ENCODE assay signal across 8 mouse cellular contexts in genomic region chr9:72133089-72133771, GRCm38 (mm10). TPM values are rescaled to one million over a fixed set of nuclear protein-coding genes. Genes with fewer than 3 reads are reported as not detected.
DNase-seq lines count a peak whose midpoint lies in the region; ATAC-seq lines count a peak whose summit lies in the region.

No protein-coding gene starts in this region.

- peak overlapping the region; percentile 78 for H3K4me3 ChIP-seq in brown adipose tissue, adult 24 weeks (ENCODE audit: insufficient read depth, low read depth, low read length)
- H3K4me3 ChIP-seq in heart, embryonic 14.5 days (ENCODE audit: control insufficient read depth in 1 of 2, insufficient read depth in 1 of 2, low read depth in 1 of 2, low read length in 2 of 2) = peak overlapping the region; percentile 69 to 81
- peak overlapping the region; percentile 80 for H3K4me3 ChIP-seq in liver, embryonic 15.5 days (replicated peaks)
- H3K4me3 ChIP-seq in neural tube, embryonic 11.5 days (ENCODE audit: low read depth, low read length) = peak overlapping the region; percentile 57
- H3K4me3 ChIP-seq in stomach, embryonic 16.5 days (replicated peaks; ENCODE audit: low read length) = peak overlapping the region; percentile 62

- peak overlapping the region; percentile 76 for H3K27ac ChIP-seq in brown adipose tissue, adult 24 weeks (replicated peaks; ENCODE audit: low read depth, low read length)
- H3K27ac ChIP-seq in heart, embryonic 14.5 days (replicated peaks in 1 of 2; ENCODE audit: control insufficient read depth in 1 of 2, insufficient read depth in 1 of 2, low read depth in 2 of 2, low read length in 2 of 2) = peak overlapping the region; percentile 89 to 90
- peak overlapping the region; percentile 81 for H3K27ac ChIP-seq in liver, embryonic 15.5 days (replicated peaks)
- peak overlapping the region; percentile 91 for H3K27ac ChIP-seq in neural tube, embryonic 11.5 days (ENCODE audit: low read depth, low read length)
- H3K27ac ChIP-seq in stomach, embryonic 16.5 days (ENCODE audit: low read length) = peak overlapping the region; percentile 81

- peak overlapping the region; percentile 90 for H3K9ac ChIP-seq in heart, embryonic 14.5 days (ENCODE audit: low read length)
- peak overlapping the region; percentile 79 for H3K9ac ChIP-seq in liver, embryonic 15.5 days
- H3K9ac ChIP-seq in neural tube, embryonic 11.5 days (ENCODE audit: low read length) = peak overlapping the region; percentile 88
- peak overlapping the region; percentile 93 for H3K9ac ChIP-seq in stomach, embryonic 16.5 days (ENCODE audit: low read length)

- H3K9me3 ChIP-seq in heart, embryonic 14.5 days (ENCODE audit: control insufficient read depth, low read length) = no peaks in the 10 kb centered on the region
- H3K9me3 ChIP-seq in liver, embryonic 15.5 days (replicated peaks) = no peaks in the 10 kb centered on the region
- no peaks in the 10 kb centered on the region for H3K9me3 ChIP-seq in neural tube, embryonic 11.5 days (ENCODE audit: control insufficient read depth, low read length)
- no peaks in the 10 kb centered on the region for H3K9me3 ChIP-seq in stomach, embryonic 16.5 days (replicated peaks; ENCODE audit: control insufficient read depth, low read length)

- WGBS in heart, embryonic 14.5 days = 1% methylated on average over 56 of the region's 56 CpGs
- under 1% methylated on average over 56 of the region's 56 CpGs for WGBS in liver, embryonic 15.5 days (ENCODE audit: insufficient replicate concordance)
- WGBS in neural tube, embryonic 11.5 days = 3% methylated on average over 44 of the region's 56 CpGs
- WGBS in stomach, embryonic 16.5 days = 2% methylated on average over 56 of the region's 56 CpGs

- no peaks in the 10 kb centered on the region for H3K27me3 ChIP-seq in heart, embryonic 14.5 days (ENCODE audit: control insufficient read depth, insufficient read depth, low read length)
- no peaks in the 10 kb centered on the region for H3K27me3 ChIP-seq in liver, embryonic 15.5 days
- no peaks in the 10 kb centered on the region for H3K27me3 ChIP-seq in neural tube, embryonic 11.5 days (ENCODE audit: control insufficient read depth, insufficient read depth, low read length)
- no peaks in the 10 kb centered on the region for H3K27me3 ChIP-seq in stomach, embryonic 16.5 days (ENCODE audit: control insufficient read depth, insufficient read depth, low read length)

- ATAC-seq in CD4-positive, CD25-positive, alpha-beta regulatory T cell, adult 4 months = peak; percentile 76
- ATAC-seq in erythroid progenitor cell, adult 5-6 weeks (replicated peaks; ENCODE audit: low FRiP score, poor library complexity, severe bottlenecking) = peak; percentile 81
- peak; percentile 97 for ATAC-seq in heart, embryonic 14.5 days (ENCODE audit: insufficient number of reproducible peaks, insufficient read depth, low FRiP score, low read depth)
- peak; percentile 93 for ATAC-seq in liver, embryonic 15.5 days (ENCODE audit: insufficient read depth)
- peak; percentile 90 for ATAC-seq in neural tube, embryonic 11.5 days (ENCODE audit: insufficient read depth, low FRiP score, low TSS enrichment)
- peak; percentile 95 for ATAC-seq in stomach, embryonic 16.5 days (ENCODE audit: insufficient read depth, low FRiP score)

- peak; percentile 95 for DNase-seq in kidney, postnatal 14 days
- peak; percentile 92 for DNase-seq in neural tube, embryonic 11.5 days (ENCODE audit: low spot score)

- H3K36me3 ChIP-seq in heart, embryonic 14.5 days (ENCODE audit: control insufficient read depth, insufficient read depth, low read length) = no peaks in the 10 kb centered on the region
- no peaks in the 10 kb centered on the region for H3K36me3 ChIP-seq in liver, embryonic 15.5 days (replicated peaks)
- no peaks in the 10 kb centered on the region for H3K36me3 ChIP-seq in neural tube, embryonic 11.5 days (ENCODE audit: control insufficient read depth, insufficient read depth, low read length)
- H3K36me3 ChIP-seq in stomach, embryonic 16.5 days (ENCODE audit: control insufficient read depth, insufficient read depth, low read length) = no peaks in the 10 kb centered on the region

- H3K4me2 ChIP-seq in heart, embryonic 14.5 days (ENCODE audit: low read length) = peak overlapping the region; percentile 93
- peak overlapping the region; percentile 98 for H3K4me2 ChIP-seq in liver, embryonic 15.5 days
- peak overlapping the region; percentile 94 for H3K4me2 ChIP-seq in neural tube, embryonic 11.5 days (ENCODE audit: low read depth)
- peak overlapping the region; percentile 84 for H3K4me2 ChIP-seq in stomach, embryonic 16.5 days (ENCODE audit: low read depth, low read length)

- no peaks in the 10 kb centered on the region; the same call in 1 of the 2 replicates for H3K4me1 ChIP-seq in brown adipose tissue, adult 24 weeks (ENCODE audit: control insufficient read depth, insufficient read depth, insufficient read length, low read length)
- peaks cover 2 to 10% of the 10 kb centered on the region in 2 experiments for H3K4me1 ChIP-seq in heart, embryonic 14.5 days (ENCODE audit: control insufficient read depth in 2 of 2, insufficient read depth in 2 of 2, low read length in 2 of 2)
- H3K4me1 ChIP-seq in liver, embryonic 15.5 days (replicated peaks) = peaks cover 20% of the 10 kb centered on the region
- peaks cover 4% of the 10 kb centered on the region; the same call in 1 of the 2 replicates for H3K4me1 ChIP-seq in neural tube, embryonic 11.5 days (ENCODE audit: control insufficient read depth, insufficient read depth, low read length)
- H3K4me1 ChIP-seq in stomach, embryonic 16.5 days (ENCODE audit: control insufficient read depth, insufficient read depth, low read length) = peaks cover 4% of the 10 kb centered on the region

RNA-seq across cellular contexts. Expression of gene Tcf12, which starts 21.6 kb away (rescaled TPM):
- 10 to 100 TPM; 33.8 to 39.6 TPM for polyA plus RNA-seq in CD4-positive, CD25-positive, alpha-beta regulatory T cell, adult 4 months (2017; shearing (Covaris generic))
- 27.0 and 32.8 TPM in 2 replicates for polyA plus RNA-seq in brown adipose tissue, adult 24 weeks (2012; ENCODE audit: insufficient read depth, insufficient read length, missing spikeins)
- total RNA-seq in erythroid progenitor cell, adult 5-6 weeks (2015; ENCODE audit: low replicate concordance) = 24.5 and 36.9 TPM in 2 replicates
- total RNA-seq in erythroid progenitor cell, adult 5-6 weeks (2017; ENCODE audit: low replicate concordance) = 20.0 and 28.4 TPM in 2 replicates
- 35.2 and 35.9 TPM in 2 replicates for polyA plus RNA-seq in heart, embryonic 14.5 days (2014; fragmentation: Nextera tagmentation; extraction: Ambion mirVana)
- 8.4 and 9.5 TPM in 2 replicates for polyA plus RNA-seq in liver, embryonic 15.5 days (2015; fragmentation: Nextera tagmentation; extraction: Ambion mirVana)
- polyA plus RNA-seq in neural tube, embryonic 11.5 days (2014; fragmentation: Nextera tagmentation; extraction: Ambion mirVana) = 209 and 219 TPM in 2 replicates
- polyA plus RNA-seq in stomach, embryonic 16.5 days (2015; fragmentation: Nextera tagmentation; extraction: Ambion mirVana) = 43.6 and 44.3 TPM in 2 replicates

Comparison
In these comparisons a context has a peak if more than half of its experiments do, and no peak if none do; other contexts are left out.
1. Peak in every context shown above with its lines: DNase-seq, ATAC-seq, H3K4me3 ChIP-seq and H3K27ac ChIP-seq.